Mouse (Mus musculus): ENCODE results near the gene Aif1l. TPM values are rescaled to one million over a fixed set of nuclear protein-coding genes. Genes with fewer than 3 reads are reported as not detected.

Gene Aif1l
- total RNA-seq, 2 experiments from 2014 or later: not detected

GRCm38 (mm10) chr2:31997539-31997938 is 47.6 kb downstream of the Aif1l start:
- ATAC-seq (replicated peaks; ENCODE audit: poor library complexity, severe bottlenecking): no peak

- ATAC-seq (replicated peaks; ENCODE audit: poor library complexity, severe bottlenecking): no peak
Measured at GRCm38 (mm10) chr2:31998443-31998842, 48.5 kb downstream of the Aif1l start.

GRCm38 (mm10) chr2:32008311-32008710 is 58.4 kb downstream of the Aif1l start:
- ATAC-seq (replicated peaks; ENCODE audit: poor library complexity, severe bottlenecking): no peak

GRCm38 (mm10) chr2:32008716-32009115 is 58.8 kb downstream of the Aif1l start:
- ATAC-seq (replicated peaks; ENCODE audit: poor library complexity, severe bottlenecking): no peak

- no peak for ATAC-seq (replicated peaks; ENCODE audit: poor library complexity, severe bottlenecking)
Measured at GRCm38 (mm10) chr2:32019704-32020103, 69.8 kb downstream of the Aif1l start.

- ATAC-seq (replicated peaks; ENCODE audit: poor library complexity, severe bottlenecking): no peak
Measured at GRCm38 (mm10) chr2:32020229-32020628, 70.3 kb downstream of the Aif1l start.

Other genes with a start within 250 kb of the Aif1l start
- not detected in 2 replicates for gene Qrfp, start 139.6 kb upstream of the Aif1l start, total RNA-seq (2014; fragmentation: Nextera tagmentation)
- not detected in 2 replicates for gene Qrfp, start 139.6 kb upstream of the Aif1l start, total RNA-seq (2017)
- gene Fibcd1, start 104.1 kb upstream of the Aif1l start, total RNA-seq (2014; fragmentation: Nextera tagmentation): not detected in 2 replicates
- gene Fibcd1, start 104.1 kb upstream of the Aif1l start, total RNA-seq (2017): not detected in 2 replicates
- not detected in 2 replicates for gene Lamc3, start 62.8 kb upstream of the Aif1l start, total RNA-seq (2014; fragmentation: Nextera tagmentation)
- not detected in 2 replicates for gene Lamc3, start 62.8 kb upstream of the Aif1l start, total RNA-seq (2017)
- gene Nup214, start 24.3 kb downstream of the Aif1l start, total RNA-seq (2014; fragmentation: Nextera tagmentation): 91.0 and 145 TPM in 2 replicates
- gene Nup214, start 24.3 kb downstream of the Aif1l start, total RNA-seq (2017): 52.2 and 55.5 TPM in 2 replicates
- 10.9 and 11.9 TPM in 2 replicates for gene Fam78a, start 134.7 kb downstream of the Aif1l start, total RNA-seq (2014; fragmentation: Nextera tagmentation)
- gene Fam78a, start 134.7 kb downstream of the Aif1l start, total RNA-seq (2017): 6.5 and 8.6 TPM in 2 replicates
- gene Plpp7, start 145.4 kb downstream of the Aif1l start, total RNA-seq (2014; fragmentation: Nextera tagmentation): 2.6 TPM in 1 of 2 replicates, not detected in the other
- gene Plpp7, start 145.4 kb downstream of the Aif1l start, total RNA-seq (2017): 0.56 and 0.77 TPM in 2 replicates
- gene Prrc2b, start 200.9 kb downstream of the Aif1l start, total RNA-seq (2014; fragmentation: Nextera tagmentation): 32.6 and 46.7 TPM in 2 replicates
- 10.5 and 12.8 TPM in 2 replicates for gene Prrc2b, start 200.9 kb downstream of the Aif1l start, total RNA-seq (2017)

Measured in granulocyte monocyte progenitor cell, adult 5-6 weeks (primary cell).